Mouse (Mus musculus) spleen, adult 2 months (tissue): ENCODE results near the gene Dcaf4.

Experiments
- CTCF ChIP-seq: fragments of 200-500 bp; IDR thresholded peaks from 2 replicates; pipeline ENCODE4 v1.5.1; 2011; ENCODE audit warnings: mild to moderate bottlenecking, inconsistent platforms; ENCODE audit not compliant: insufficient read depth, insufficient read length, insufficient replicate concordance; ENCODE audit errors: extremely low read depth
- POLR2A ChIP-seq: fragments of 200-500 bp; IDR thresholded peaks from 2 replicates; pipeline ENCODE4 v1.6.1; 2011; ENCODE audit warnings: low read depth, low read length, inconsistent platforms

GRCm38 (mm10) chr12:83523892-83524291 lies 3.6 kb downstream of the Dcaf4 start:
- TF ChIP-seq CTCF, result no peak
- no peak for TF ChIP-seq POLR2A
